Mouse (Mus musculus) CH12.LX (cell line): ENCODE measurements around the gene Slain1. TPM values are rescaled to one million over a fixed set of nuclear protein-coding genes. Genes with fewer than 3 reads are reported as not detected.

Source experiments
- DNase-seq: peaks from one replicate; pipeline ENCODE4 v3.0.0-alpha.2; 2013; ENCODE audit errors: extremely low read depth
- H3K27ac ChIP-seq: 2 replicates; pipeline ENCODE4 v1.5.1; 2012; ENCODE audit warnings: low read depth, mild to moderate bottlenecking, control low read depth, moderate library complexity; ENCODE audit not compliant: insufficient read depth
- H3K27me3 ChIP-seq: replicated peaks from 2 replicates; pipeline ENCODE3; 2012; ENCODE audit warnings: inconsistent platforms
- H3K36me3 ChIP-seq, 2 experiments: replicated peaks in 1 of 2; 2 replicates each; pipeline versions ENCODE3 to v1.6.1; 2012; ENCODE audit warnings: inconsistent platforms in 1 of 2, low read length in 1 of 2, mild to moderate bottlenecking in 1 of 2, mixed read lengths in 1 of 2, moderate library complexity in 1 of 2; ENCODE audit not compliant: control insufficient read depth in 1 of 2, insufficient read depth in 1 of 2
- H3K4me1 ChIP-seq, 2 experiments: 2 replicates each; pipeline ENCODE4 v1.6.1; 2012; ENCODE audit warnings: inconsistent platforms in 1 of 2, moderate library complexity in 1 of 2; ENCODE audit not compliant: insufficient read depth in 2 of 2, control insufficient read depth in 1 of 2
- H3K4me2 ChIP-seq: 2 replicates; pipeline ENCODE4 v1.6.1; 2012; ENCODE audit warnings: low read depth, mild to moderate bottlenecking, control low read depth; ENCODE audit not compliant: poor library complexity, insufficient read depth, severe bottlenecking
- H3K4me3 ChIP-seq, 3 experiments: fragments of 150-350 bp in 1 of 3; sonication (generic) in 1 of 3; replicated peaks in 1 of 3; 2 replicates each; pipeline versions ENCODE3 to v1.5.1; 2011 to 2012; ENCODE audit warnings: low read depth in 2 of 3, low read length in 2 of 3, mild to moderate bottlenecking in 2 of 3, moderate library complexity in 2 of 3, control low read depth in 1 of 3, improper control_type of control experiment in 1 of 3, inconsistent platforms in 1 of 3, mixed read lengths in 1 of 3; ENCODE audit not compliant: poor library complexity in 1 of 3
- H3K79me2 ChIP-seq: replicated peaks from 2 replicates; pipeline ENCODE4 v1.6.1; 2012; ENCODE audit warnings: mild to moderate bottlenecking, moderate library complexity; ENCODE audit not compliant: control insufficient read depth, poor library complexity, insufficient read depth, severe bottlenecking; ENCODE audit errors: extremely low read depth
- H3K9ac ChIP-seq: 2 replicates; pipeline ENCODE4 v1.6.1; 2012; ENCODE audit warnings: low read depth, mild to moderate bottlenecking, control low read depth, moderate library complexity; ENCODE audit not compliant: insufficient read depth
- H3K9me3 ChIP-seq: replicated peaks from 2 replicates; pipeline ENCODE3; 2012; ENCODE audit warnings: low read length, inconsistent platforms, mixed read lengths
- BHLHE40 ChIP-seq: IDR thresholded peaks from 2 replicates; pipeline ENCODE4 v1.6.1; 2011; ENCODE audit warnings: mild to moderate bottlenecking, low read depth, low read length, improper control_type of control experiment
- CHD1 ChIP-seq: IDR thresholded peaks from 2 replicates; pipeline ENCODE4 v1.6.1; 2012; ENCODE audit warnings: low read depth, low read length, improper control_type of control experiment, inconsistent platforms
- CHD2 ChIP-seq: IDR thresholded peaks from 2 replicates; pipeline ENCODE4 v1.6.1; 2011; ENCODE audit warnings: low read length, improper control_type of control experiment
- E2F4 ChIP-seq: IDR thresholded peaks from 2 replicates; pipeline ENCODE4 v1.6.1; 2011; ENCODE audit warnings: low read depth, low read length, improper control_type of control experiment; ENCODE audit not compliant: insufficient replicate concordance
- ELF1 ChIP-seq: IDR thresholded peaks from 2 replicates; pipeline ENCODE4 v1.6.1; 2014; ENCODE audit warnings: low read depth, mild to moderate bottlenecking, inconsistent platforms, low read length, improper control_type of control experiment
- EP300 ChIP-seq: IDR thresholded peaks from 2 replicates; pipeline ENCODE4 v1.6.1; 2011; ENCODE audit warnings: low read length, improper control_type of control experiment
- HCFC1 ChIP-seq: IDR thresholded peaks from 2 replicates; pipeline ENCODE4 v1.6.1; 2012; ENCODE audit warnings: low read depth, mild to moderate bottlenecking, inconsistent platforms, low read length, improper control_type of control experiment
- IRF4 ChIP-seq: IDR thresholded peaks from 2 replicates; pipeline ENCODE4 v1.6.1; 2014; ENCODE audit warnings: low read depth, mild to moderate bottlenecking, inconsistent platforms, low read length, improper control_type of control experiment
- JUND ChIP-seq: conservative IDR thresholded peaks from 2 replicates; pipeline ENCODE4 v1.6.1; 2011; ENCODE audit warnings: low read depth, low read length, improper control_type of control experiment
- MAFK ChIP-seq: IDR thresholded peaks from 2 replicates; pipeline ENCODE4 v1.6.1; 2011; ENCODE audit warnings: low read length, improper control_type of control experiment; ENCODE audit not compliant: insufficient replicate concordance
- MAX ChIP-seq: IDR thresholded peaks from 2 replicates; pipeline ENCODE4 v1.6.1; 2011; ENCODE audit warnings: low read length, improper control_type of control experiment
- MAZ ChIP-seq: IDR thresholded peaks from 2 replicates; pipeline ENCODE4 v1.6.1; 2012; ENCODE audit warnings: low read depth, mild to moderate bottlenecking, inconsistent platforms, low read length, improper control_type of control experiment, moderate library complexity
- MEF2A ChIP-seq: IDR thresholded peaks from 2 replicates; pipeline ENCODE4 v1.6.1; 2014; ENCODE audit warnings: low read depth, mild to moderate bottlenecking, inconsistent platforms, low read length, improper control_type of control experiment, borderline replicate concordance
- MXI1 ChIP-seq: IDR thresholded peaks from 2 replicates; pipeline ENCODE4 v1.6.1; 2011; ENCODE audit warnings: mild to moderate bottlenecking, low read depth, low read length, improper control_type of control experiment
- NRF1 ChIP-seq: IDR thresholded peaks from 2 replicates; pipeline ENCODE4 v1.6.1; 2014; ENCODE audit warnings: low read depth, mild to moderate bottlenecking, inconsistent platforms, low read length, improper control_type of control experiment, moderate library complexity
- PAX5 ChIP-seq: IDR thresholded peaks from 2 replicates; pipeline ENCODE4 v1.6.1; 2012; ENCODE audit warnings: low read length, inconsistent platforms, mixed read lengths
- POLR2AphosphoS2 ChIP-seq: IDR thresholded peaks from 2 replicates; pipeline ENCODE4 v1.6.1; 2011; ENCODE audit warnings: low read depth, low read length, improper control_type of control experiment
- RAD21 ChIP-seq: IDR thresholded peaks from 2 replicates; pipeline ENCODE4 v1.6.1; 2011; ENCODE audit warnings: low read depth, mild to moderate bottlenecking, low read length, improper control_type of control experiment, moderate library complexity
- SMC3 ChIP-seq: IDR thresholded peaks from 2 replicates; pipeline ENCODE4 v1.6.1; 2011; ENCODE audit warnings: low read depth, low read length, improper control_type of control experiment
- TBP ChIP-seq: conservative IDR thresholded peaks from 2 replicates; pipeline ENCODE4 v1.6.1; 2011; ENCODE audit warnings: low read depth, low read length, improper control_type of control experiment
- UBTF ChIP-seq: IDR thresholded peaks from 2 replicates; pipeline ENCODE4 v1.6.1; 2012; ENCODE audit warnings: low read depth, mild to moderate bottlenecking, inconsistent platforms, low read length, improper control_type of control experiment, moderate library complexity
- USF1 ChIP-seq: IDR thresholded peaks from 2 replicates; pipeline ENCODE4 v1.6.1; 2014; ENCODE audit warnings: low read depth, mild to moderate bottlenecking, inconsistent platforms, low read length, improper control_type of control experiment
- ZC3H11A ChIP-seq: IDR thresholded peaks from 2 replicates; pipeline ENCODE4 v1.6.1; 2012; ENCODE audit warnings: low read depth, mild to moderate bottlenecking, inconsistent platforms, low read length, improper control_type of control experiment
- ZKSCAN1 ChIP-seq: IDR thresholded peaks from 2 replicates; pipeline ENCODE4 v1.6.1; 2012; ENCODE audit warnings: low read depth, inconsistent platforms, low read length, improper control_type of control experiment, borderline replicate concordance
- dilution Hi-C: fragments of 300-500 bp; cut with MboI; formaldehyde crosslinking; loops from 2 replicates; pipeline ENCODE4 v1.14.3; 2020; ENCODE audit warnings: low sequenced_read_pairs; ENCODE audit not compliant: extremely low pct_unique_long_range_greater_than_20kb, extremely low pct_ligation_motif_present
- in situ Hi-C: fragments of 300-500 bp; cut with MboI; formaldehyde crosslinking; loops from 3 replicates; pipeline ENCODE4 v1.14.3; 2019; ENCODE audit warnings: low sequenced_read_pairs, low pct_ligation_motif_present, low pct_unique_long_range_greater_than_20kb, mixed read lengths
- polyA plus RNA-seq: library from polyadenylated mRNA; unstranded; fragments of >175 nt; gene quantifications from 2 replicates; pipeline ENCODE4 v1.2.1, GENCODE M21; 2012; ENCODE audit warnings: low read depth; ENCODE audit not compliant: insufficient read length
- total RNA-seq, 2 experiments: library from RNA; depleted of rRNA; stranded (reverse); fragments of 300-350 nt in 1 of 2; fragments of >200 nt in 1 of 2; gene quantifications; 2 replicates each; pipeline ENCODE4 v1.2.3; 2012 to 2014

The Slain1 gene
- total and polyA plus RNA-seq, 3 experiments = 13.1 to 15.9 (median 13.6) TPM

DNA sequence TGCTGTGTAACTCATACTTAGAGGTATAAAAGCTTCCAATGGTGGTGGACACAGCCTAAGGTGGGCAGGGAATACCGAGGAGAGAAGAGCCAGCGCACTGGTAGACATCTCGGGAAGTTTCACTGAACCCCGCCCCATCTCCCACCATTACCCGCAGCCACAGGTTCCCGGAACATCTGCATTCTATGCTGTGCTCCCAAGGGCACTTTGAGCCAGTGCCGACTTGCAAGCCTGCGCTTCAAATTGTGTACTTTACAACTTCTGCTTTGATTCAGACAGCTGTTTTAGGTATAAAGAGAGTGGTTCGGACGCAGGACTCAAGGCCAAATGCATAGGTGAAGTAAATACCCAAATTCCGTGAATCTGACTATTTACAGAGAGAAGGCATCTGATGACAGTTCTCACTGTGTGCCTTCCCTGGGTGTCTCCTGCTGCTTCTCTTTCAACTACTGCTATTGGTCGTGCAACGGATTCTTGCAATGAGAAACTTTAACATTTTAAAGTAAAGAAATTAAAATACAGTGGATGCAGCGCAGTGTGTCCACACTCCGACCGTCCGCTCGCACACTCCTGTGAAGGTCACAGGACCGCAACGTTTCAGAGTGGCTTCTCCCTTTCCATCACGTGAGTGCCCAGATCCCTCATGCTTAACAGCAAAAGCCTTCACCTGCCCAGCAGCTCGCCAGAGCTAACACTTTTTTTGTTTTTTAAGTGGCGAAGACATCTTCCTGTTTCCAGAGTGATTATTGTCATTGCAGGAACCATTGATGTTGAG lies 79.1 kb downstream of the Slain1 start:
- TF ChIP-seq JUND (no peak), TBP (no peak), ELF1 (no peak), CHD2 (no peak), NRF1 (no peak), RAD21 (no peak), SMC3 (no peak), CHD1 (no peak), MXI1 (no peak), EP300 (no peak)
- Histone ChIP-seq H3K27ac (no peak overlapping the region), H3K9ac (no peak overlapping the region), H3K79me2 (no peaks in the 10 kb centered on the region), H3K27me3 (no peaks in the 10 kb centered on the region), H3K4me3 (no peak overlapping the region), H3K4me2 (no peak overlapping the region), H3K36me3 (peaks cover 0 to 14% of the 10 kb centered on the region in 2 experiments), H3K4me1 (no peaks in the 10 kb centered on the region; a peak in 1 of 4 replicates), H3K9me3 (no peaks in the 10 kb centered on the region)
- no peak for DNase-seq
- in situ Hi-C loops (loop anchor here (10.0 kb wide), 1 partner anchor 476 kb away; no protein-coding TSS in a partner anchor), dilution Hi-C loops (no loop called here)

DNA sequence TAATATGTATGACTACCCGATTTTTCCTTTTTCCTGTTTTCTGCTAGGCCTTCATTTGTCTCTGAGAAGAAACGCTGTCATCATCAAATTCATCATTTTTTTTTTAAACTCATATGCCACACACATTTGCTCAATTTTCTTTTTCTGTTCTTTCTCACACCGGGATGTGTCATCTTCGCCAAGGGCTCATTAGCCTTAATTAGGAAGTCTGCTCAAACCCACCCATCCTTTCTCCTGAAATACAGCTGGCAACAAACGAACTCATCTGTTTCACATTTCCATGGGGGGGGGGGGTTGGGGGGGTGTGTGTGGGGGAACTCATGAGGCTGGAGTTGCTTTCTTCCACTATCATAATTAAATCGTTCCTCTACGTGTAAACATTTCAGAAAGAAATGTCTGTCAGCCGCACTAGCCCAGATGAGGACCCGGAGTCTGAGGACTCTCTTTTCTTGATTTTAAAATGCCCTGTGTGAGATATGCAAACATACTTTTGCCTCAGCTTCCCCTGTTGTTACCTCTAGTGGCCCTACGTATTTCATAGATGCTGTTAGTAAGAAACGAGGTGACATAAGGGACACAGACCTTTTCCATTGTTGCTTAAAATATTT lies 79.8 kb downstream of the Slain1 start:
- no peak overlapping the region for H3K27ac ChIP-seq
- H3K4me1 ChIP-seq = no peaks in the 10 kb centered on the region; a peak in 1 of 4 replicates
- no peaks in the 10 kb centered on the region for H3K9me3 ChIP-seq
- H3K4me2 ChIP-seq = no peak overlapping the region
- in situ Hi-C loops = loop anchor here (10.0 kb wide), 1 partner anchor 475 kb away; no protein-coding TSS in a partner anchor
- no peaks in the 10 kb centered on the region for H3K27me3 ChIP-seq
- no peak overlapping the region for H3K4me3 ChIP-seq
- TF ChIP-seq USF1 = no peak
- no peak for TF ChIP-seq ZC3H11A
- TF ChIP-seq ELF1 = no peak
- no peak for TF ChIP-seq MAZ
- TF ChIP-seq HCFC1 = no peak
- no peak for TF ChIP-seq MEF2A
- no peak for TF ChIP-seq PAX5
- no peak for TF ChIP-seq TBP
- no peak for TF ChIP-seq E2F4
- no peak for TF ChIP-seq CHD2
- no peak for TF ChIP-seq MAX
- no peak for TF ChIP-seq POLR2AphosphoS2
- no peak for TF ChIP-seq JUND
- no peak for TF ChIP-seq SMC3
- TF ChIP-seq IRF4 = no peak
- TF ChIP-seq MAFK = no peak
- TF ChIP-seq BHLHE40 = no peak
- no peak for TF ChIP-seq ZKSCAN1
- TF ChIP-seq UBTF = no peak
- DNase-seq = no peak
- H3K36me3 ChIP-seq = peaks cover 0 to 11% of the 10 kb centered on the region in 2 experiments
- dilution Hi-C loops = no loop called here
- H3K79me2 ChIP-seq = no peaks in the 10 kb centered on the region
- no peak overlapping the region for H3K9ac ChIP-seq
